Mouse (Mus musculus): ENCODE measurements around the gene Ushbp1. TPM values are rescaled to one million over a fixed set of nuclear protein-coding genes. Genes with fewer than 3 reads are reported as not detected.
A peak's percentile ranks its signal among the peaks of the same experiment; 100 is the strongest.

Gene Ushbp1
- polyA plus RNA-seq, 1 experiment from 2014 or later, result 8.1 TPM

DNA sequence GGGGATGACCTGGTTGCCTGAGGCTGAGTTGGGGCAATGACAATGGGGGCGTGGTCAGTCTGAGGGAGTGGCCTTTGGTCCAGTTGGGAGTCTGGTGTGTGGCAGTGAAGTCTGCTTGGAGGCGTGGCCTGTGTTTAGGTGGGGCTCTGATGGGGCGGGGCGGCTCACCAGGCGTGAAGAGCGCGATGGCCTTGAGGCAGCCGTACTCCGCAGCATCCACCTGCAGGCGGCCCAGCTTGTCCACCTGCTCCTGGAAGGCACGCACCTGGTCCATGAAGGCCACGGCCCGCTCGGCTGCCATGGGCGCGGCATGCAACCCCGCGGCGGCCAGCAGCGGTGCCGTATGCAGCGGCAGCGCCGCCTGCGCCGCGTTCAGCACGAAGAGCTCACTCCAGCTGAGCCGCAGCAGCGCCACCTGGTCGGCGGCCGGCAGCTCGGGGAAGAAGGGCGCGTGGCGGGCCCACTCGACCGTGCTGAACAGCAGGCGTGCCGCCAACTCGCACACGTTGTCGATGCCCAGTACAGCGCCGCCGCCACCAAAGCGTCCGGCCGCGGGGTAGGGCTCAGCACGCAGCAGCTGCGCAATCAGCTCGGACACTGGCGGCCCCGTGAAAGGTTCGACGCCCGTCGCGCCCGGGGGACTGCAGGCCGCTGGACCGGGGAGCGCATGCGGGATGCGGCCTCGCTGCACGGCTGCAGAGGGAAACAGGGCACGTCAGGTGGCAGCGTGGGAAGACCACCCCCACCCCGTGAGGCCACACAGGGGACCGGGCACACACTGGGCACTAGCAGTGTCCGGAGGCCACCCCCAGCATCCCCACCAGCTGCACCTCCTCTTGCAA is 19.8 kb downstream of the Ushbp1 start:
- peak overlapping the region; percentile 69 for H3K27ac ChIP-seq (ENCODE audit: low read length)
- H3K36me3 ChIP-seq (ENCODE audit: control insufficient read depth, insufficient read depth, low read length), result peaks cover 6% of the 10 kb centered on the region; the same call in 1 of the 2 replicates
- peak overlapping the region; percentile 73 for H3K9ac ChIP-seq (ENCODE audit: low read depth, low read length)
- H3K9me3 ChIP-seq (replicated peaks; ENCODE audit: control insufficient read depth, low read length, poor library complexity, severe bottlenecking), result no peaks in the 10 kb centered on the region
- peaks cover 35% of the 10 kb centered on the region for H3K4me1 ChIP-seq (ENCODE audit: control insufficient read depth, insufficient read depth, low read length)
- H3K4me3 ChIP-seq (ENCODE audit: low read depth, low read length), result peak overlapping the region; percentile 42
- H3K4me2 ChIP-seq (ENCODE audit: low read length), result peak overlapping the region; percentile 75
- no peaks in the 10 kb centered on the region for H3K27me3 ChIP-seq (ENCODE audit: control insufficient read depth, insufficient read depth, low read depth, low read length)
- 6% methylated on average over 71 of the region's 74 CpGs for WGBS
- no peak for ATAC-seq

- Histone ChIP-seq H3K27me3 (ENCODE audit: control insufficient read depth, insufficient read depth, low read depth, low read length) (no peaks in the 10 kb centered on the region), H3K9ac (ENCODE audit: low read depth, low read length) (no peak overlapping the region), H3K27ac (ENCODE audit: low read length) (peak overlapping the region; percentile 69; the same call in 1 of the 2 replicates), H3K4me1 (ENCODE audit: control insufficient read depth, insufficient read depth, low read length) (peaks cover 30% of the 10 kb centered on the region), H3K4me2 (ENCODE audit: low read length) (peak overlapping the region; percentile 75; the same call in 1 of the 2 replicates), H3K9me3 (replicated peaks; ENCODE audit: control insufficient read depth, low read length, poor library complexity, severe bottlenecking) (no peaks in the 10 kb centered on the region), H3K4me3 (ENCODE audit: low read depth, low read length) (no peak overlapping the region), H3K36me3 (ENCODE audit: control insufficient read depth, insufficient read depth, low read length) (peaks cover 6% of the 10 kb centered on the region; the same call in 1 of the 2 replicates)
- 76% methylated on average over 17 of the region's 17 CpGs for WGBS
- ATAC-seq, result no peak
Measured at GRCm38 (mm10) chr8:71374616-71375206, 20.9 kb downstream of the Ushbp1 start.

GRCm38 (mm10) chr8:71373000-71373399 is 22.6 kb downstream of the Ushbp1 start:
- ATAC-seq, result no peak
- no peak overlapping the region for H3K4me2 ChIP-seq (ENCODE audit: low read length)
- H3K36me3 ChIP-seq (ENCODE audit: control insufficient read depth, insufficient read depth, low read length), result peaks cover 6% of the 10 kb centered on the region; the same call in 1 of the 2 replicates
- no peak overlapping the region for H3K27ac ChIP-seq (ENCODE audit: low read length)
- H3K9ac ChIP-seq (ENCODE audit: low read depth, low read length), result no peak overlapping the region
- peaks cover 29% of the 10 kb centered on the region for H3K4me1 ChIP-seq (ENCODE audit: control insufficient read depth, insufficient read depth, low read length)
- H3K27me3 ChIP-seq (ENCODE audit: control insufficient read depth, insufficient read depth, low read depth, low read length), result no peaks in the 10 kb centered on the region
- WGBS, result 93% methylated on average over 3 of the region's 3 CpGs
- H3K9me3 ChIP-seq (replicated peaks; ENCODE audit: control insufficient read depth, low read length, poor library complexity, severe bottlenecking), result no peaks in the 10 kb centered on the region
- H3K4me3 ChIP-seq (ENCODE audit: low read depth, low read length), result no peak overlapping the region

DNA sequence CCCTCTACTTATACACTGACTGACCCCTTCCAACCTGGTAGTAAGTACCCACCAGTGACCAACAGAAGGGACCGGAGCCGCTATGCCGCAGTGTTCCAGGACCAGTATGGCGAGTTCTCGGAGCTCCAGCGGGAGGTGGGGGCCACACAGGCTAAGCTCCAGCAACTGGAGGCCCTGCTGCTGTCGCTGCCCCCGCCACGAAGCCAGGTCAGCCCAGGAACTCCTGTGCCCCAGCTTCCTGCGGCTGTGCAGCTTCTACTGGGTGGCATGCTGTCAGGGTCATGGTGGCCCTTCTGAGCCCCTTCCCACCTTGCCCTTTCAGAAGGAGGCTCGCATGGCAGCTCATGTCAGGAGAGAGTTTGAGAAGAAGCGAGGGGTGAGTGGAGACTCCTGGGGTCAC is 23.2 kb downstream of the Ushbp1 start:
- Histone ChIP-seq H3K4me3 (ENCODE audit: low read depth, low read length) (no peak overlapping the region), H3K27me3 (ENCODE audit: control insufficient read depth, insufficient read depth, low read depth, low read length) (no peaks in the 10 kb centered on the region), H3K36me3 (ENCODE audit: control insufficient read depth, insufficient read depth, low read length) (peaks cover 6% of the 10 kb centered on the region; the same call in 1 of the 2 replicates), H3K4me1 (ENCODE audit: control insufficient read depth, insufficient read depth, low read length) (peaks cover 33% of the 10 kb centered on the region), H3K9ac (ENCODE audit: low read depth, low read length) (no peak overlapping the region), H3K9me3 (replicated peaks; ENCODE audit: control insufficient read depth, low read length, poor library complexity, severe bottlenecking) (no peaks in the 10 kb centered on the region), H3K4me2 (ENCODE audit: low read length) (no peak overlapping the region), H3K27ac (ENCODE audit: low read length) (no peak overlapping the region)
- ATAC-seq, result no peak
- WGBS, result 86% methylated on average over 12 of the region's 12 CpGs

DNA sequence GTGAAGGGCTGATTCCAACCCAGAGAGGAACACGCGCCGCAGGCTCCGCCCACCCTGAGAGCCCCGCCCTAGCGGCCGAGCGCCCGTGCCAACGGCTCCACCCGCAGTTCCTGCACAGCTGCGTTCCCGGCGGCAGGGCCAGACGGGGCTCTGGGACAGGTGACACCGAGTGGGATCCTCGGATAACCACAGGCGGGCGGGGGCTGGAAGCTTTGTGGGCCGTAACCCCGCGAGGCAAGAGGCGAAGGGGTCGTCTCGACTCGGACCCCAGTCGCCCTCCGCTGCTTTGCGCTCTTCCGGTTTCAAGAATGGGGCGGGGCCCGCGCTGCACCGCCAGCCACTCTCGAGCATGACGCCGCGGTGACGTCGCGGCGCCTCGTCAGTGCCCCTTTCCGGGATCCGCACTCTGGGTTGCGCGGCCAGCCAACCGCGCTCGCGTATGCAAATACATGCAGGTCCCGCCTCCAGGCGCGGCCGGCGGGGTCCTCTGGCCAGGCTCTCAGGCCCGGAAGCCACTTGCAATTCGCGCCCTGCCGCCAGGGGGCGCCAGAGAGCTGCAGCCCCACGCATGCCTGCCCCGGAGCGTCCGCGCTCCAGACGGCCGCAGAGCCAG is 24.3 kb downstream of the Ushbp1 start, which contains the start of gene Ocel1:
Gene Ocel1 (plus strand): TSS at position 63 of the 613 bp plus-strand sequence.
- H3K4me1 ChIP-seq (ENCODE audit: control insufficient read depth, insufficient read depth, low read length), result peaks cover 31% of the 10 kb centered on the region
- under 1% methylated on average over 66 of the region's 68 CpGs for WGBS

DNA sequence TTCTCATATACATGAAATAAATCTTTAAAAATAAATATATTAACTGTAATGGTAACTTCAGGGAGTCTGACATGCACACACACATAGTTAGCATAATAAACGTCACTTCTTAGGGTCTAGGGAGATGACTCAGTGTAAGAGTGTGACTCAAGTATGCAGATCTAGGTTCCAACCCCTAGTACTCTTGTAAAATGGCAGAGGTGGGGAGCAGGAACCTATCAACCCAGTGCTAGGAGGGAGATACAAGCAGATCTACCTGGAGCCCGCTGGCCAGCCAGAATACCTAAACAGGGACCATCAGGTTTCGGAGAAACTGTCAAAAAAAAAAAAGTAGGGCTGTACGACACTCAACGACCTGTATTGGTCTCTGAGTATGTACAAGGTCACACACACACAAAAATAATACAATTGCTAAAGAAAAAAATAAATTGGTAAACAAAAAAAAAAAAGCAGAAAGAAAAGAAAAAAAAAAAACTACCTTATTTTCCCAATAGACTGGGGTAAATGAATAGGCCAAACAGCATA is 24.8 kb downstream of the Ushbp1 start:
- H3K36me3 ChIP-seq (ENCODE audit: control insufficient read depth, insufficient read depth, low read length), result peaks cover 6% of the 10 kb centered on the region; the same call in 1 of the 2 replicates
- 26% methylated on average over 5 of the region's 5 CpGs for WGBS
- ATAC-seq, result no peak
- peak overlapping the region; percentile 81 for H3K27ac ChIP-seq (ENCODE audit: low read length)
- H3K27me3 ChIP-seq (ENCODE audit: control insufficient read depth, insufficient read depth, low read depth, low read length), result no peaks in the 10 kb centered on the region
- H3K9ac ChIP-seq (ENCODE audit: low read depth, low read length), result peak overlapping the region; percentile 84
- peak overlapping the region; percentile 78 for H3K4me3 ChIP-seq (ENCODE audit: low read depth, low read length)
- H3K4me1 ChIP-seq (ENCODE audit: control insufficient read depth, insufficient read depth, low read length), result peaks cover 31% of the 10 kb centered on the region
- no peaks in the 10 kb centered on the region for H3K9me3 ChIP-seq (replicated peaks; ENCODE audit: control insufficient read depth, low read length, poor library complexity, severe bottlenecking)
- H3K4me2 ChIP-seq (ENCODE audit: low read length), result peak overlapping the region; percentile 53

More for the DNA sequence above, 24.3 kb downstream of the Ushbp1 start, which contains the start of gene Ocel1:
- H3K4me3 ChIP-seq (ENCODE audit: low read depth, low read length), result peak within 1 kb of the TSS; percentile 78
- no peaks in the 10 kb centered on the region for H3K27me3 ChIP-seq (ENCODE audit: control insufficient read depth, insufficient read depth, low read depth, low read length)
- no peaks in the 10 kb centered on the region for H3K9me3 ChIP-seq (replicated peaks; ENCODE audit: control insufficient read depth, low read length, poor library complexity, severe bottlenecking)
- H3K36me3 ChIP-seq (ENCODE audit: control insufficient read depth, insufficient read depth, low read length), result peaks cover 6% of the 10 kb centered on the region; the same call in 1 of the 2 replicates
- peak; percentile 85 for ATAC-seq
- H3K4me2 ChIP-seq (ENCODE audit: low read length), result peak within 1 kb of the TSS; percentile 53
- H3K9ac ChIP-seq (ENCODE audit: low read depth, low read length), result peak within 1 kb of the TSS; percentile 84
- H3K27ac ChIP-seq (ENCODE audit: low read length), result peak within 1 kb of the TSS; percentile 81

DNA sequence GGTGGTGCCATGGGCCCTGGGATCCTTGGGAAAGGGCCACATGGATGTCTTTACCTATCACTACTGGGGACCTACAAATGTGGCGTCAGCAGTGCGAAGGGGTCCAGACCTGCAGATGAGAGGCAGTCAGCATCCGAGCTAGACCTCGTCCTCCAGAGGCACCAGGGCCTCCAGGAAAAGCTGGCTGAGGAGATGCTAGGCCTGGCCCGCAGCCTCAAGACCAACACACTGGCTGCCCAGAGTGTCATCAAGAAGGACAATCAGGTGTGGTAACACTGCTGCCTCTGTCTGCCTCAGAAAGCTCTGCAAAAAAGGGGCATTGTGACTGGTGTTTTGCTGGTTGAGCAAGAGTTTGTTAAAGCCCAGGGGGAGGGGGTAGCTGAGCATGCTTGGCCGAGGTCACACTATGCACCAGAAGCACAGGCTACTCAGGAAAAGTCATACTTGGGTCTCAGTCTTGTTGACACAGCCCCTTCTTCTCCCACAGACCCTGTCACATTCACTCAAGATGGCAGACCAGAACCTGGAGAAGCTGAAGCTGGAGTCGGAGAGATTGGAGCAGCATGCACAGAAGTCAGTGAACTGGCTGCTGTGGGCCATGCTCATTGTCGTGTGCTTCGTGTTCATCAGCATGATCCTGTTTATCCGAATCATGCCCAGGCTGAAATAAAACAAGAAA is 26.4 kb downstream of the Ushbp1 start:
- Histone ChIP-seq H3K36me3 (ENCODE audit: control insufficient read depth, insufficient read depth, low read length) (peaks cover 4% of the 10 kb centered on the region; the same call in 1 of the 2 replicates), H3K27ac (ENCODE audit: low read length) (no peak overlapping the region), H3K4me1 (ENCODE audit: control insufficient read depth, insufficient read depth, low read length) (peaks cover 24% of the 10 kb centered on the region), H3K9ac (ENCODE audit: low read depth, low read length) (no peak overlapping the region), H3K4me3 (ENCODE audit: low read depth, low read length) (no peak overlapping the region), H3K27me3 (ENCODE audit: control insufficient read depth, insufficient read depth, low read depth, low read length) (no peaks in the 10 kb centered on the region), H3K9me3 (replicated peaks; ENCODE audit: control insufficient read depth, low read length, poor library complexity, severe bottlenecking) (no peaks in the 10 kb centered on the region), H3K4me2 (ENCODE audit: low read length) (no peak overlapping the region)
- 95% methylated on average over 10 of the region's 10 CpGs for WGBS
- no peak for ATAC-seq

DNA sequence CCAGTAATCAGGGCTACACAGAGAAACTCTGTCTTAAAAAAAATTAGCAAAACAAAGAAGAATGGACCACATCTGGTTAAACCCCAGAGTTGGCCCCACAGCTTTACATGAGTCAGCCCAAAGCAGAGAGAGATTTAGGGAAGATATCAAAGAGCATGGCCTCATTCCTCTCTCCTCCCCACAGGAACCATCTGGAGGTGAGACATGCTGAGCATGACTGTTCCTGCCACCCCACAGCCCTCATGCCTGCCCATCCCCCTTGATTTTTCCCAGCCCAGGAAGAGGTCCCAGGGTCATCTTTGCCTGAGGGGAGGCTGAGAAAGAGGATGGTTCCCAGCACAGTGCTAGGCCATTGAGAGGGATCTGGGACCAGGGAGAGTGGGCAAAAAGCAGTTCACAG is 27.2 kb downstream of the Ushbp1 start:
- Histone ChIP-seq H3K36me3 (ENCODE audit: control insufficient read depth, insufficient read depth, low read length) (no peaks in the 10 kb centered on the region), H3K4me1 (ENCODE audit: control insufficient read depth, insufficient read depth, low read length) (peaks cover 24% of the 10 kb centered on the region), H3K9me3 (replicated peaks; ENCODE audit: control insufficient read depth, low read length, poor library complexity, severe bottlenecking) (no peaks in the 10 kb centered on the region), H3K27ac (ENCODE audit: low read length) (no peak overlapping the region), H3K4me3 (ENCODE audit: low read depth, low read length) (no peak overlapping the region), H3K4me2 (ENCODE audit: low read length) (peak overlapping the region; percentile 79; the same call in 1 of the 2 replicates), H3K27me3 (ENCODE audit: control insufficient read depth, insufficient read depth, low read depth, low read length) (no peaks in the 10 kb centered on the region), H3K9ac (ENCODE audit: low read depth, low read length) (no peak overlapping the region)
- no peak for ATAC-seq
